Mouse (Mus musculus): Measurements from ENCODE around the gene Nup107.

Nup107 gene

DNA sequence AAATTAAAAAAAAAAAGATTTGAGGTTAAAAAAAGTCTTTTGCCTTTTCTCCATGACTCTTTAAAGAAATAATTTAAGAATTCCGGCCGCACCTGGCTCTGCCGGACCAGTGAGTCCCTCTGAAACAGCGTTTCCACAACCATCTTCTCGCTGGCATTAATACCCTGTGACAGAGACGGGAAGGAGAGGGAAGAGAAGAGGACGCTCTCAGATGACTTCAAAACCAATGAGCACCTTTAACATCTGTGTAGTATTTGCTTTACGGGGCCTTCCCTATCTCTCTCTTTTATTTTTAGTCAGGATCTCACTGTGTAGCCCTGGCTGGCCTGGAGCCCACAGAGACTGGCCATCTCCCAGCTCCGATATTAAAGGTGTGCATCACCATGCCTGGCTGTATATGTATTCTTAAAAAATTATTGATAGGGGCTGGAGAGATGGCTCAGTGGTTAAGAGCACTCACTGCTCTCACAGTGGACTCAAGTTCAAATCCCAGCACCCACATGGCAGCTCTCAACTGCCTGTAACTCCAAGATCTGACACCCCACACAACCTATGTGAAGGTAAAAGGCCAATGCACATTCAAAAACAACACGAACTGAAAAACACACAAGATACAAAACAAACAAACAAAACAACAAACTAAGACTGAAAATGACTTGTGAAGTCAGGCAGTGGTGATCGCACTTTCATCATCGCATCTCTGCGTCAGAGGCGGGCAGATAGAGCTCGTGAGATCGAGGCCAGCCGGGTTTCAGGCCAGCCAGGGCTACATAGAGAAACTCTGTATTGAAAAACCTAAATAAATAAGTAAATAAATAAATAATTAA lies 14.8 kb downstream of the Nup107 start:
- no peak for DNase-seq (ENCODE audit: low spot score)

DNA sequence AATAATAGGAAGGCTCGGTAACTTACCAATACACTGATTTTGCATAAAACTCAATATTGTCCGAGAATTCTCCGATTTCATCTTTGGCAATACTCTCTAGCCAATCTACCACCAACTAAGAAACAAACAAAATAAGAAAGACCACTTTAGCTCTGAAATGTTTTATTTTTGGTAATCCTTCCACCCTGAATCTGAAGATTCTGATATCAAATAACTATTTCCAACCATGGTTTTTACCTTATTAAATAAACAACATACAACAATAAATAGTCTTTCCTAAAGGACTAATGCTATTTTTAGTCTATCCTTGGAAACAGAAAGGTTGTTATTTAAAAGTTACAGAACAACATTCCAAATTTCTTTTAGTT lies 15.4 kb downstream of the Nup107 start:
- no peak for DNase-seq (ENCODE audit: low spot score)

DNA sequence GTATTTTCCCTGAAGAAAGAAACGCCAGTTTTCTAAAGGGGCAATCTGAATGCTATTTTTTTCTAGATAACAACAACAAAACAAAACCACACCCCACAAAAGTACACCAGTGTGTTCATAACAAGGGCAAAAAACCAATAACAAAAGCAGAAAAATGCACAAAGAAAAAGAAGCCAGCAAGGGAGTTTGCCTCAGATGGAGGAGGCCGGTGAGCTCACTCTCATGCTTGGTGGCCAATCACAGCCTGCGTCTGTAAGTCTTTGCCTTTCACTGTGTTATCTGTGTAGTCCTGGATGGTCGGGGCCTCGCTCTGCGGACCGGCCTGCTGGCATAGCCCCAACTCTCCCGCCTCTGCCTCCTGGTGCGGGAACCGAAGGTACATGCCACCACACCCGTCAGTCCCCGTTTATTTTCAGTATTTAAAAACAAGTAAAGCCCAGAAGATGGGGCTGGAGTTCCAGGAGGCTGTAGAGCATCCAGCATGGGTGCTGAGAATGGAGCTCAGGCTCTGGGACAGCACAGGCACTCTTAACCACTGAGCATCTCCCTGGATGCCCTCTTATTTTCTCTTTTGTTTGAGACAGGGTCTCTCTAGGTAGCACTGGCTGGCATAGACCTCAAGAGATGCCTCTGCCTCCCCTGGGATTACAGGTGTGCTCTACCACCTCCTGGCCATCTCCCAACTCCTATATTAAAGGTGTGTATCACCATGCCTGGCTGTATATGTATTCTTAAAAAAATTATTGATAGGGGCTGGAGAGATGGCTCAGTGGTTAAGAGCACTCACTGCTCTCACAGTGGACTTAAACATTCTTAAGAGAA lies 16.0 kb downstream of the Nup107 start:
- no peak for DNase-seq (ENCODE audit: low spot score)

DNA sequence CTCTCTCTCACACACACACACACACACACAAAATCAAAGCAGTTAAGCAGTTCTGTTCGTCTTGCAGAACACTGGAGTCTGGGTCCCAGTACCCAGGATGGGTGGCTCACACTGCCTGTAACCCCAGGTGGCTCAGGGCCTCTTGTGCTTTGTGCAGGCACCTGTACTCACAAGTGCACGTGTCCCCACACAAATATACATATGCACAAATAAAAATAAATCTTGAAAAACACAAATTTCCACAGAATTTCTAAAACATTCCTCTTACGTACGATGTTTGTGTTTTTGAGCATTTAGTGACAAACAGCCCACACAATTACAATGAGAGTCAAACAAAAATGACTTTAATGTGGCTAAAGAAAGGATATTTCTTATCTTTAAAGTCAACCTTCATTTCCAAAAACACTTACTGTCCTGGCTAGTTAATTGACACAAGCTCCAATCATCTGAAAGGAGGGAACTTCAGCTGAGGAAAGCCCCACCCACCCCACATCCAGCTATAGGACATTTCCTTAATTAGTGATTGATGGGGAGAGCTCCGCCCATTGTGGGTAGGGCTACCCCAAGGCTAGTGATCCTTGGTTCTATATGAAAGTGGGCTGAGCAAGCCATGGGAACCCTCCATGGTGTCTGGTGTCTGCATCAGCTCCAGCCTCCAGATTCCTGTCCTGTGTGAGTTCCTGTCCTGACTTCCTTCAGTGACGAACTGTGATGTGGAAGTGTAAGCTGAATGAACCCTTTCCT lies 16.9 kb downstream of the Nup107 start:
- no peak for DNase-seq (ENCODE audit: low spot score)

DNA sequence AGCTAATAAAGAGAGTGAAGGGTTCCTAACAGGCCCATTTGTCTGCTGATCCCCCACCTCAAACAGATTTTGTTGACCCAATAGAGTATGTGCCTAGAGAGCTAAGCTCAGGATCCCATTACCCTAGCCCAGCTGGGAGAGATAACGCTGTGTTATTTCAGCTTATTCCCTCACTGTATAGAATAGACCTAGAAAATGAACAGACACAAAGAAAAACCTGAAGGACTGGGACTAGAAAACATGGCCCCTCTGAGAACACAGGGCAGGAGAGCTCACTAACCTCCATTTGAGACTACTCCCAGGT lies 17.7 kb downstream of the Nup107 start:
- no peak for DNase-seq (ENCODE audit: low spot score)

DNA sequence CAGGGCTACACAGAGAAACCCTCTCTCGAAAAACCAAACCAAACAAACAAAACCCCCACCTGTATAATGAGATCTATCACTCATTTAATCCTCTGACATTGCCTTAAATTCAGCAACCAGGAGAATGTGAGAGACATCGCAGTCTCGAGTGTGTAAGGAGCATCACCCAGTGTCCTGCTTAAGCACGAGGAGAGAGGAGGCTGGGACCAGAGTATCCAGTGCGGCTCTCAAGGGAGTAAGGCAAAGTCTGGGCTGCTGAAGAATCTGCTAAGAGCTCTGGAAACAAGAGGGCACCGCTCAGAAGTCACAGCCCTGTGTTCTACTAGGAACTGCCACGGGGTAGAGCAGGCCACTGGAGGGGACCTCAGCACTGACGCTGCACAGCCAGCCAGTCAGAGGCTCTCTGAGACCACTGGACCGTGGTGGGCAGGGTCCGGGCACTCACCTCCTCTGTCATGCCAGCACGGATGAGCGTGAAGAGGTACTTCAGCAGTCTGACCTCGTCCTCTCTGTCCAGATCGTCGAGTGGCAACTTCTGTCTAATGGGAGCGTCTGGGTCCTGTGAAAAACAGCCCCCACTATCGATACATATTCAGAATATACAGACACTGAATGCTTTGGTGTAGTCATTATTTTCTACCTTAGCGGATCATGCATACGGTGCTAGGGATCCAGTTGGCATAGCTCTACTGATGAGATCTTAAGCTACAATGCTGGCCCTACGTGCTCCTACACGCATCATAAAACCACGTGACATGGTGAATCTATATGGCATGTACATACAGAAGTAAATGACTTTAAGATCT lies 18.3 kb downstream of the Nup107 start:
- DNase-seq (ENCODE audit: low spot score) = no peak

DNA sequence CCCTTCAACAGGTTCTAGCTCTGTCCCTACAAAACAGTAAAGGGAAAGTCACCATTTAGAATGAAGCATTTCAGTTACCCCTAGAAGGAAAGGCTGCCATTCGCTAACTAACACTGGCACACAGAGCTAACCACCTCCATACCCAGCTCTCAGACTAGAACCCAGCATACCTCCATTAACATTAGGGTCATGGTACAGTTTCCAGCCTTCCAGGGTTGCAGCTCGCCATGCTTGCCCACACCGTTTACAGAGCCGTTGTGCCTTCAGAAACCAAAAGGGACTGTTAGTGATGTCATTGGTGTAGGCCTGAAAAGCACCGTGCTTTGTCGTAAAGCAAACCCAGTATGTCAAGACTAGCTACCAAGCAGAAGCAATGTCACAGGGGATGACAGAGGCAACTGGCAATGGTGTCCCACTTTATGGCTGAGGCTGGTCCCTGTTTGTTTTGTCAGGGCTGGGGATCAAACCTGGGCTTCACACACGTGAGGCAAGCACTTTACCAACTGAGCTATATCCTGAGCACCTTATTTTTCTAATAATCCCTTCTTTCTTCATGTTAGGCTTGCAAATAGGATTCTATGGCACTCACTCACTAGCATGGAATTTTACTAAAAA lies 19.3 kb downstream of the Nup107 start:
- DNase-seq (ENCODE audit: low spot score) = no peak

DNA sequence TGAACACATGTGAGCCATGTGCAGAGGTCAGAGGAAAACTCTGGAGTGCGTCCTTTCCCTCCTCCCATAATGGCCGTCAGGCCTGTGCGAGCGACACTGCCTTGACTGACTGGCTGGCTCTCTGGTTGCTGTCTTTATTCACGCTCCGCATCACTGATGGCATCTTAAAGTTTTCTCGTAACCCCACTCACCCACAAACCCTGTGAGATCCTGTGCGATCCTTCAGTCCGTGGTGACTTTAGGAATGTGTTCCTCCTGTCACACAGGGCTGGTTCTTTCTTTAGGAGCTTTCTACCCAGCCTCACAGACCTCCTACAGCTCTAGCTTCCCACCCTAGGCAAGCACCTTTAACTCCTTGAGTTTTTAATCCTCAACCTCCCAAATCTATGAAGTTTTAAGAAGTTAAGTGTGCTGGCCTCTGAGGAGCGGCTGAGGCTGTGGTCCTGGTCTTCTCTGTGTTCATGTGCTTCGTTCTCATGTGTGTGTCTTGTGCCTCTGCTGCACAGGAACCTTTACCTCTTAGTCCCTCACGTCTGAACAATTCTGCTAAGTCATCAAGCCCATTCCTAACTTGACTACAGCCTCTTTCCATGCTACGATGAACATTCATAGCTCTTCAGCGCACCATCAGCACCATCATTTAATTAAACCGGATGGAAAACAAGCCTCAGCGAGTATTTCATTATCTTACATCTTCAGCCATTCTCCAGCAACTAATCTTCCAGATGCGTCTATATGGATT lies 20.0 kb downstream of the Nup107 start:
- DNase-seq (ENCODE audit: low spot score) = no peak

DNA sequence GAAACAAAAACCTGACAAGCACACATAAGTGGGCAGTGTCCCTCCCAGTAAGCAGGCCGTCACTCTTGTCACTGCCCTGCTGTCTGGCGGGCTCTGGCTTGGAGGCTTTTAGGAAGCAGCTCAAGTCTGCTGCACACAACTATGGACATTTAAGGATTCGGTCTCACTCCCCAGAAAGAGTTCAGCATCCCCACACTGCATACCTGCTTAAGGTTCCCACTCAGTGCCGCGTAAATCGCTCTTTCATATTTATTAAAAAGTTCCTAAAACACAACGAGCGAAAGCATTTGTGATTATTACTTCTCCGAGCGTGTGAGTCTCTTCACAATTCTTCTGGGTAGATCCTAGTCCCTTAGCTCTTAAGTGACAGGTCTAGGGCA lies 21.4 kb downstream of the Nup107 start:
- no peak for DNase-seq (ENCODE audit: low spot score)

DNA sequence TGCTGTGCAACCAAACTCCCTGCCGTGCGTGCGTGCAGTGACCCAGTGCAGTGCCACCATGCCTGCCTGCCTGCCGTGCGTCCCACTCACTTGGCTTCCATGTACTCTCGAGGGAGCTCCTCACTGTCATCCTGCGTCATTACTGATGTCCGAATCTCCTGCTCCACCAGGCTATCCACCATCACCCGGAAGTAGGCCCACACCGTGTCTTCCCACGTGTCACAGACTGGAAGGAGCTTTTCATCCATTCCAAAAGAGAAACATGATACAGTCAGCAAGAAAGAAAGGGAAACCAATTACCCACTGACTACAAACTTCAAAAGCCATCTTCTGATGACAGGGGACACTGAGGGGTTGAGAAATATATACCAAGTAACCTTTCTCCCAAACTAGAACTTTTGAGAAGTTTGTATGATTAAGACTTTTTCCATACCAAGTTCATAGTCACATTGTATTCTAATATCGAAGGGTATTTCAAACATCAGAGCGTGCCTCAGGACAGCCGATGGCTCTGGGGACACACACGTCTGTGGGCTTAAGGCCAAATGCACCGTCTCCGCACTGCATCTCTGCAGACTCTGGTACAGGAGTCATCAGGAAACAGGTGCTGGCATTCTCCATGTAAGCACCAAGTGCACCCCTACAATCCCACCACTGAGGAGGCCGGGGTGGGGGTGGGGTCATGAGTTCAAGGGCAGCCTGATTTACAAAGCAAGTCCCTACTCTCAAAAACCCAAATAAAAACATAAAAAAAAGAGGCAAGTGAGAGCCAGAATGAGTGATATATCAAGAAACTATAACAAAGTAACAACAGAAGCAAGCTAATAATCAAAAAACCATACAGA lies 22.0 kb downstream of the Nup107 start:
- no peak for DNase-seq (ENCODE audit: low spot score)

DNA sequence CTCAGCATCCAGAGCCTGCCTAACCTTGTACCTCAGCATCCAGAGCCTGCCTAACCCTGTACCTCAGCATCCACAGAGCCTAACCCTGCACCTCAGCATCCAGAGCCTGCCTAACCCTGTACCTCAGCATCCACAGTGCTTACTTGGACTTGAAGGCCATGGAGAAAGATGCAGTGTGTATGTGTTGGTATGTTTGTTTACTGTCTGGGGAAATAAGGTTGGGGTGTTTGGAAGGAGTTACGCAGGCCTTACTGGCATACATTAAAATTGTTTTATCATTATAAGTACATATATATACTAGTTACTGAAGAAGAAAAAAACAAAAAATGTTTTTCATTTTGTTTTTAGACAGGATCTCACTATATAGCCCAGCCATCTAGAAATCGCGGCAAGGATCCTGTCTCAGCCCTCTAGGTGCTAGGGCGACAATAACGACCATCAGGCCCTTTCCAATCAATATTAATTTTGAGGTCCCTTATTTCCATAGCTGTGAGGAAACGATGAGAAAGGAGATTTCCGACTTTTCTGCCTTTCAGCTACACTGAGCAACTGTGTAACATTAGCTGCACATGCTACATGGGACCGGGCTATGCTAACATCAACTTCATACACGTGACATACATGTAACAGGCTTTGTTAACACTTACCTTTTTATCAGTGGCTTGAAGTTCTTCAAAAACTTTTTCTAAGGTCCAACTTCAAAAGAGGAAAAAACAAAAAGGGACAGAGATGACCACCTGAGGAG lies 22.8 kb downstream of the Nup107 start:
- DNase-seq (ENCODE audit: low spot score) = no peak

DNA sequence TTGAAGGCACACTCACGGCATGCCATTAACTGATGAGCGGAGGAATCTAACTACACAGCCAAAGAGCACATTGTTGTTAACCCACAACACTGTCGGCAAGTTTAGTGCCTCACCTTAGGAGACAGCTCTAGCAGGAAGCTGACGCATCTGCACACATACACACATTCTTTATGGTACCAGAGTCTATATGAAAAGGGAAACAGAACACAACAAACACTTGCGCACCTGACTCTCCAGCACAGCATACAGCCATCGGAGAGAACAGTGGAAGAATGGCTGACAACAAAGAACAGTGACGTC lies 24.4 kb downstream of the Nup107 start:
- DNase-seq (ENCODE audit: low spot score) = no peak

DNA sequence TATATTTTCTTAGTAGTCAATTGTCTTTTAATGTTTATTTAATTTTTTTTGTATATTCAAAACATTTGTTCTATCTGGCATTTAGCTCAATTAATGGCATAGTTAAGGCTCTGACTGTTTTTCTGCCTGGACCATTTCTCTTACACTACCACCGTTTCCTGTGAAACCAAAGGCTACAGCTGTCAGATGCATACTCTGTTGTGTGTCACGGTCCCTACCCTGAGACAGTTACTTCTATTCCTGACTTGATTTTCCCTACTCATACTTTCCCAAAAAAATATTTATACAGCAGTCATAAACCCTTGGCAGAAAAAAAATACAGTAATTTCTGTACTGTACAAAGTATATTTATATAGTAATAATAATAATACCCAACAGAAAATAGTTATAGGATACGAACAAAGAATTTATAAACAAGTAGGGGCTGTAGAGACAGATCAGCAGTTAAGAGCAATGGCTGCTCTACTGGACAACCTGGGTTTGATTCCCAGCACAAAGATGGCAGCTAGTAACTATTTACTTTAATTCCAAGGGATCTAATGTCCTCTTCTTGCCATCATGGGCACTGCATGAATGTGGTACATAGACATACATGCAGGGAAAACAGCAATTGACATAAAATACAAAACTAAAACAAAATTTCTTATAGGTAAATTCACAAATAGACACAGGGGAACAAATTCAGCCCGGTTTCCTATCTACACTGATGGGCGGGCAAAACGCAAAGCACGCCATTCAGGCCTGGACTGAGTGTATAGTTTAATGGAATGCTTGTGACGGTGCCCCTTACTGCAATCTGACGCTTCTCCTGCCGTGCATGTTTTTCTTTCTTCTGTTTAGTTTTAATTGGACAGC lies 25.0 kb downstream of the Nup107 start:
- DNase-seq (ENCODE audit: low spot score) = no peak

DNA sequence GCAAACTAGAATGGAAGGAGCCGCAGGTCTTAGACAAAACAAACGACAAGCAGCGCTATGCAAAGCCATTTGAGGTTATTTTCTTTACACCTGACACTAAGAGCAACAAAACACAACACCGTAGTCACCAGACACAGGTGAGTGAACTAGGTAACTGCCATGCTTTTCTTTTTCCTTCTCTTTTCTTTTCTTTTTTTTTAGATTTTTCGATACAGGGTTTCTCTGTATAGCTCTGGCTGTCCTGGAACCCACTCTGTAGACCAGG lies 25.7 kb downstream of the Nup107 start:
- DNase-seq (ENCODE audit: low spot score) = no peak

DNA sequence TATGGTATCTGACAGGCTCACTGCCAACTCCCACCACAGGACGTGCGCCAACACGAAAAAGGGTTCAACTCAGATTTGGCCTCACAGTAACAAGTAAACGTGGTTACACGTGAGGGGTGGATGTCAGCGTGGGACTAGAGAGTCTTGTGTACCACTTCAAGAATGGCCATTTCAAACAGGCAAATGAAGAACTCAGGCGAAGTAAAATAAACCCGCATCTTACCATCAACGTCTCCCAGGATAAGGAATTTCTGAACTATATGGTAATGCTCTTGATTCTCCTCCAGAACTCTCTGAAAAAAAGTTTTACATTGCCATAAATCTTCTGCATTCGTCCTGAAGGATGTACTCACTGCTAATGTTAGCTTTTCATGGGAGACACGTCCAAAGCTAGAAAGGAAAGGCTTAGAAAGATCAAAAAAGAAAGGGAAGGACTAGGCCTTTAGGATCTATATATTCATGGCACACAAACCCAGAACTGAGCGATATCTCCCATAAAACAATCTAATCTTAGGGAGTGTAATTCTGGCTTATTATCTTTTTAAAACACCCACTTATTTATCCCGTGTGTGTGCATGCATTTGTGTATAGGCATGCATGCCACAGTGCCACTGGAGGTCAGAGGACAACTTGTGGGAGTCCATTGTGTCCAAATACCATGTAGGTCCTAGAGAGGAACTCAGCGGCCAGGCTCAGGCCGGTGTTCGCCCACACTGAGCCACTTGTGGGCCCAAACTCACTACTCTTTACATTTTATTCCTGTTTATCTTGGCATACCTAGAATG lies 26.2 kb downstream of the Nup107 start:
- no peak for DNase-seq (ENCODE audit: low spot score)

DNA sequence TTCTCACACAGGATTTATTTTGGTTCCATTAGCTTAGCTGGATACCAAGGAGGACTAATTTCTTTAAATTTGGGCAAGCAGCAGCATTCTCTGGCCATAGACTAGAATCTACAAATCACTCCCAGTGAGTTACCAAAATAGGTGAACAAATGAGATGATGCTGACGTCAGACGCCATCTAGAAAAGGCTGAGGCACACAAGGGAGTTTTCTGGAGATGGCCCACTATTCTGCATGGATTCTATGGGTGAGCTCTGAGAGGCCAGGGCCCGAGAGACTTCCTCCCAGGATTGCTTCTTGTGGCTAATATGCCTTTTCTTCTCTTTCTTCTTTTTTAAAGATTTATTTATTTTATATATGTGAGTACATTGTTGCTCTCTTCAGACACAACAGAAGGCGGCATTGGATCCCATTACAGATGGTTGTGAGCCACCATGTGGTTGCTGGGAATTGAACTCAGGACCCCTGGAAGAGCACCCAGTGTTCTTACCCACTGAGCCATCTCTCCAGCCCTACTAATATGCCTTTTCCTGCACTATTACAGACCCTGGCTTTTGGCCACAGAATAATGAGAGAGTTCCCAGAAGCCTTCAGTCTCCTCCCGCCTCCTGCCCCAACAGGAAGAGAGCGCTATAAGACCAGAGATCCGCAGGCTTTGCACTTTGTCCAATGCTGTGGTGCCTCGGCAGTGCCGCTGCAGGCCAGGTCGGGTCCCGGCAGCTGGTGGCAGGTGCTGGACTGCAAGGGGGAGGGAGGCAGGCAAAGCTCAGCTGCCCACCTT lies 27.2 kb downstream of the Nup107 start:
- no peak for DNase-seq (ENCODE audit: low spot score)

DNA sequence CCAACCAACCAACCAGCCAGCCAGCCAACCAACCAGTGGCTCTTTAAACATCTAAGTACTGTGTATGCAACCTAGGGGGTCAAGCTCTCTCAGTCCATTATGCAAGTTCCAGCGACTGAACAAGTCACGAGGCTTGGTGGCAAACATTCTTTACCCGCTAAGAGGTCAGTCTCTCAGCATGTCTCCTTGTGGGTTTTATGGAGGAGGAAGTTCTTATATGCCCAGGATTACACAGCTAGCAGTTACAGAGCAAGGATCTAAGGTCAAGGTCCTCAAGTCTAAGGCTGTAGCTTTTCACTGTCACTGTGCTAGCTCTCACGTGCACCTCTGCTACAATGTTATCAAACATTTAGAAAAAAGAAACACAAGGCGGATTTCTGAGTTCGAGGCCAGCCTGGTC lies 27.9 kb downstream of the Nup107 start:
- DNase-seq (ENCODE audit: low spot score) = no peak
